Mouse (Mus musculus) brain, adult 2 months (tissue): ENCODE data around the gene Zkscan17.
"Not testable (repeated sequence)": the region's sequence is repeated elsewhere in the genome, so short reads cannot be mapped to it uniquely, and the experiment has no call there.

Experiments used
- DNase-seq: peaks from one replicate; pipeline ENCODE4 v3.0.0; 2011; ENCODE audit warnings: low read depth, low spot score

The Zkscan17 gene

GRCm38 (mm10) chr11:59526472-59527080 is at the start of gene Zkscan17:
Gene Zkscan17, minus strand, starts transcription at chr11:59526751.
- peak; percentile 37 for DNase-seq

GRCm38 (mm10) chr11:59576135-59576534 is 49.6 kb upstream of the Zkscan17 start, which contains the start of gene Olfr222:
Gene Olfr222, minus strand, starts transcription at chr11:59576235.
- not testable (repeated sequence) for DNase-seq

GRCm38 (mm10) chr11:59575726-59576125 is 49.2 kb upstream of the Zkscan17 start:
- DNase-seq, result no peak

- DNase-seq, result peak; percentile 53
These were observed 42.8 kb upstream of the Zkscan17 start for GRCm38 (mm10) chr11:59569306-59569705.

GRCm38 (mm10) chr11:59562837-59563236 is 36.3 kb upstream of the Zkscan17 start:
- no peak for DNase-seq

DNA sequence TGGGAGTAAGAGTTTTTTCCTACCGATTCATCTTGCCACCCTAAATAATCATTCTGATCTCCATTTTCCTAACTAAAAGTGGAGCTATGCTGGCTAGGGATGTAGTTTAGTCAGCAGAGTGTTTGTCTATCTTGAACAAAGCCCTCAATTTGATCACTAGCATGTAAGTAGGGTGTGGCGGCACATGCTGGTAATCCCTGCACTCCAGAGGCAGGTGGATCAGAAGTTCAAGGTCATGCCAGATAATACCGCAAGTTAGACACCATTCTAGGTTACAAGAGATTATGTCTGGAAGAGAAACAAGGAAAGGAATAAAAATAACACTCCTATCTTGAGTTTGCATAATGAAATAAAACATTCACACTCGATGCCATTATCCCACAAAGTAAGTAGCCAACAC is 35.8 kb upstream of the Zkscan17 start:
- DNase-seq, result no peak

- no peak for DNase-seq
These were observed 34.4 kb upstream of the Zkscan17 start for GRCm38 (mm10) chr11:59560906-59561305.

- DNase-seq, result no peak
These were observed 28.0 kb upstream of the Zkscan17 start for GRCm38 (mm10) chr11:59554535-59554934.

- DNase-seq, result no peak
These were observed 27.6 kb upstream of the Zkscan17 start for GRCm38 (mm10) chr11:59554127-59554526.

- DNase-seq, result peak; percentile 77
These were observed 17.5 kb upstream of the Zkscan17 start for GRCm38 (mm10) chr11:59544005-59544404.

DNA sequence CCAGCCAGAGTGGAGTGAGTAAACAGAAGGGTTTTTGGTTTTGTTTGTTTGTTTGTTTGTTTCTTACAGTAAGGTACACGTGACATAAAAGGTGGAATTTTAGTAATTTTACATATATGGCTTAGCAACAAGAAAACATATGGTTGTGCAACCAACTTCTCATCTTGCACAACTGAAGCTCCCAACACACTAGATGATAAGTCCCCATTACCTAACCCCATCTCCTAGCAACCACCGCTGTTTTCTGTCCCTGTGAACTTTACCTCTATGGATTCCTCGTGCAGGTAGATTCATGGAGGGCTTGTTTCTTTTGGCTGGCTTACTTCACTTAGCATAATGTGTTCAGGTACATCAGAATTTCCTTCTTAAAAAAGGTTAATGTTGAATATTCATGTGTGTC is 16.8 kb upstream of the Zkscan17 start:
- no peak for DNase-seq

DNA sequence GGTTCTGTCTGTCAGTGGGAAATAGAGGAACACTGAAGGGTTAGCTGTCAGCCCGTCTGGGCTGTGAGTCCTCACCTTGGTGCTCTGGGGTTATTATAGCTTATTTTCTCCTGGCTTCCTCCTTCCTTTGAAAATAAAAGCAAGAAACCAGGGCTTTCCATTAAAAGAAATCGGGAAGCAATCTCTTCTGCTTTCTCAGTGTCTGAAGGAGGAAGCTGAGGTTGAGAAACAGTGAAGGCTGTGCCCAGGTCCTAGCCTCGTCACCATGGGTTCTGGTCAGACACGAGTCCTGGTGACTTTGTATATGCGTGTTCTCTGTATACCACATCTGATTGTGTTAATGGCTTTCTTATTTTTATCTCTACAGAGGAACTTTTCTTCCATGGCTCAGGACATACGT is 15.9 kb upstream of the Zkscan17 start:
- peak; percentile 41 for DNase-seq

DNA sequence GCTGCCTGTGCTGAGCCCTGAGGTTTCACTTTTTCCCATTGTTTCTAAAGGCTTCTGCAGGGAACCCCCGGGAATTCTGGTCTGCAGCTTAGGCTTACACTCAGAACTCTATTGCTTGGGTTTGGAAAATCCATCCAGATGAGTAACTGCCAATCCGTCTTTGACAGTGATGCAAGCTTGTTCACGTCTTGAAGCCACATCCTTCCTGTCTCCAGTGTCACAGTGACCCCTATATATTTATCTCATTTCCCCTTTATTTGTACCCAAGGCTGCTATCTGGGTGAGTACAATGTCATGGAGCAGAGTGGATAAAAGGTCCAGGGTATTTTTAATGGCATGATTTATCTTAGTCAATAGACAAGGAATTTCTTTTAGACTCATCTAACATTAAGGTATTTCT is 14.8 kb upstream of the Zkscan17 start, which contains the start of gene Nlrp3:
Gene Nlrp3, plus strand, starts transcription at position 245 of the 400 bp plus-strand sequence.
- DNase-seq, result no peak

DNA sequence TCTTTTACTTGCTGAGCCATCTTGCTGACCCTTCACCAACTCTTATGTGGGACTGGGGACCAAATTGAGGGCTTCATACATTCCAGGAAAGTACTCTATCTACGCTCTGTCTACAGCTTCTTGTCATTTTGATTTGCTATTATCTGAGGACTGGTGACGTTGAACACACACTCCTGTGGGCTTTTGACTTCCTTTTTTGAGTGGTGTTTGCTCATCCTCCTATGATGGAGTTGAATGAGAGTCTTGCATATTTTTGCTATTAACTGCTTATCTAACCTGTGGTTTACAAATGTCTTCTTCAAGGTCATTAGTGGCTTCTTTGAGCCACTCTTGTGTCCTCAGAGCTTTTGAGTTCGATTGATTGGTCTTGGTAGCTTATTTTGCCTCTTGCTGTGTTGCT is 13.6 kb upstream of the Zkscan17 start:
- DNase-seq, result no peak

DNA sequence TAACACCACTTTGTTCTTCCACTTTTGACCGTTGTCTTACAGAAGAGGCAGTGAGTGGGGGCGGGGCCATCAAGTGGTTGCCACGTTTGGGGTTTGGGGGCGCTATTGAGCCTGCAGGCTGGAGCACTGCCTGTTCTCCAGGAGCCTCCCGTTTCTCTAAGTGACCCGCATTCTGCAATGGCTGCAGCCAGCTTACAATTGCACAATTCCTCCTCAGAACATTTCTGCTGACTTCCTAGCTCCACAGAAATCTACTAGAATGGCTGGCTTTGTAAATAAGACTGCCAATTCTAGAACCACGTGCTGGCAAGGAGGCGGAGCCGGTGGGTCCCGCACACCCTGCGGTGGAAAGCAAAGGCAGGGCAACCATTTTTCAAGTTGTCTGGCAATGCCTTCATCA is 11.8 kb upstream of the Zkscan17 start:
- DNase-seq, result peak; percentile 78

DNA sequence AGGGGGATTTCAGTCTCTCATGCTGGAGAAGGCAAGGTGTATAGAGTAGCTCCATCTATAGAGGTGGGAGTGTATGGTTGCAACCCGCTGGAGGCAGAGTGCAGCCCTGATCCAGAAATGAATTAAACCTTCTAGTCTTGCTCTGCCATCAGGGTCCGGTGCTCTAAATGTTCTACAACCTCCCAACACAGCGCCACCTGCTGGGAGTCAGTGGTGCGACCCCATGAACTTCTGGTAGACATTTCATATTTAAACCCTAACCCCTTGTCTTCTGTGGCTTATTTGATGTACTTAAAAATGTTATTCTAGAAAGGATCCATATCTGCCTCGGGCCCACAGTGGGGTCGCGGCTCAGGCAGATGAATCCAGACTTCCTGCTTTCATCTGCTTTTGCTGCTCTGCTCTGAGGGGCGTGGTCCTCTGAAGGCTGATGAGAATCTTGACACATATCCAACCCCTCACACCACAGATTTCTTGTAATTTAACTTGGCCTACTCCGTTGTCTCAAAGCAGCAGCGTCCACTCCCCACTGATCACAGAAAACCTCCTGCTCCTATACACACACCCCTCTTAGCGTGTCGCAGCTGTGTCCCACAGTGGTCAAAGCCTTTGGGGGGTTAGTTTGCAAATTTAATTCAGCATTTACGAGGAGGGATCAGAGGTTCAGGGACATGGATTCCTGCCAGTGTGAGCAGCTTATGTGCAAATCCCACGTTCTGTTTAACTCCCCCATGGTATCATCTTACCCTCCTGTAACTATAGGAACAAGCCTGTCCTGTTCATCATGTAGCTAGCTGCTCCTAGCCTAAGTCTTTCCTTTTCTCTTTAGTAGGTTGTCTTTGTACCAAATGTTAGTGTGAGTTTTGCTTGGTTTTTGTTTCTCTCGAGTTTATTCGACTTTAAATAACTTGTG is 10.9 kb upstream of the Zkscan17 start:
- no peak for DNase-seq

- DNase-seq, result no peak
These were observed 5.0 kb upstream of the Zkscan17 start for GRCm38 (mm10) chr11:59531562-59531961.

DNA sequence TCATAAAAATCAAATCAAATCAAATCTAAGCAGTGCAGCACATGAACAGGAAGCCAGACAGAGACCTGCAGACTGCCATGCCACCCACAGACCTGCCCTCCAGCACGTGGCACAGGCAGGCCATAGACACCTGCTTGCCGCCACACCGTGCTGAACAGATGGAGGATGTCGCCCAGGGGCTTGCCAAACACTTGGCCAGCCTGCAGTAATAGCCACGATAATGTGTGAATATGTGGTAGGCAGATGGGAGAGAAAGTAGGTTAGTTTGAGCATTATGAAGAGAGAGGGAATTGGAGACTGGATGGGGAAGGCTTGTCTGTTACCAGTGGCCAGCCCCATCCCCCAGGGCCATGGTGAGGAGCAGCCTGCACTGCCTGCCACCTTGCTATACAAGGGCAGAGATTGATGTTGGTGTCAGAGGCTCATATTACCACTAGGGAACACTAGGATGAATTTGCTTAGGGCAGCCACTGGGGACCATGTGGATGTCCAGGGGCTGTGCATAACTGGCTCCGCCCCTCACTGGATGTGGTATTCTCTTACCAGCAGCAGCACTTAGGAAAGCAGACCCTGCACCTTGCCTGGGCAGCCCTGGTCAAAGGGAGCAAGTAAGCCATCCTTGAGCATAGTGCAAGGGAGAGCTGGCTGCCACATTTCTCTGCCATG is 4.5 kb upstream of the Zkscan17 start:
- DNase-seq, result peak; percentile 95

GRCm38 (mm10) chr11:59530221-59530620 is 3.7 kb upstream of the Zkscan17 start:
- DNase-seq, result no peak

GRCm38 (mm10) chr11:59525237-59525636 is 1.3 kb downstream of the Zkscan17 start:
- DNase-seq, result peak; percentile 93

GRCm38 (mm10) chr11:59524150-59524549 is 2.4 kb downstream of the Zkscan17 start:
- DNase-seq, result no peak
